Mouse (Mus musculus) embryonic fibroblast, embryonic 13.5 days (primary cell): ENCODE data around the gene Dnm3.

Experiments used
- CTCF ChIP-seq: IDR thresholded peaks from 2 replicates; pipeline ENCODE4 v1.5.1; 2011; ENCODE audit warnings: mild to moderate bottlenecking, control low read depth, low read length, moderate library complexity, borderline replicate concordance; ENCODE audit not compliant: insufficient read depth
- POLR2A ChIP-seq: IDR thresholded peaks from 2 replicates; pipeline ENCODE4 v1.6.1; 2011; ENCODE audit warnings: low read depth, mild to moderate bottlenecking, control low read depth, low read length, moderate library complexity

GRCm38 (mm10) chr1:162074626-162075410 lies 403.0 kb downstream of the Dnm3 start:
- no peak for TF ChIP-seq CTCF
- TF ChIP-seq POLR2A = 0 out of 2 replicates have a peak, but pooled peaks have one; percentile 18
